Mouse (Mus musculus) embryonic facial prominence, embryonic 11.5 days (tissue): ENCODE data around the gene Slc6a13. TPM values are rescaled to one million over a fixed set of nuclear protein-coding genes. Genes with fewer than 3 reads are reported as not detected.

ENCODE experiments used
- ATAC-seq: fragments of 200-750 bp; cut with Nextera tagmentation; replicated peaks from 2 replicates; pipeline ENCODE4 v1.8.0; 2017; ENCODE audit warnings: low read depth; ENCODE audit not compliant: insufficient number of reproducible peaks, low FRiP score, low TSS enrichment
- DNase-seq: peaks from one replicate; pipeline ENCODE4 v3.0.0-alpha.2; 2015; ENCODE audit warnings: low spot score
- H3K27ac ChIP-seq: fragments of 300-500 bp; sonication (generic); replicated peaks from 2 replicates; pipeline ENCODE4 v1.5.1; 2014; ENCODE audit warnings: mild to moderate bottlenecking, low read depth, low read length, control low read depth
- H3K27me3 ChIP-seq: fragments of 300-500 bp; sonication (generic); 2 replicates; pipeline ENCODE4 v1.6.1; 2014; ENCODE audit warnings: mild to moderate bottlenecking, low read length, moderate library complexity, mixed read lengths; ENCODE audit not compliant: control insufficient read depth, insufficient read depth
- H3K36me3 ChIP-seq: fragments of 300-500 bp; sonication (generic); replicated peaks from 2 replicates; pipeline ENCODE4 v1.6.1; 2014; ENCODE audit warnings: low read depth, mild to moderate bottlenecking, low read length, moderate library complexity, mixed read lengths; ENCODE audit not compliant: control insufficient read depth, insufficient read depth
- H3K4me1 ChIP-seq: fragments of 300-500 bp; sonication (generic); 2 replicates; pipeline ENCODE4 v1.6.1; 2014; ENCODE audit warnings: low read length, mixed read lengths; ENCODE audit not compliant: control insufficient read depth, insufficient read depth
- H3K4me2 ChIP-seq: fragments of 300-500 bp; sonication (generic); 2 replicates; pipeline ENCODE4 v1.6.1; 2014; ENCODE audit warnings: low read depth, mild to moderate bottlenecking, control low read depth, low read length, moderate library complexity
- H3K4me3 ChIP-seq: fragments of 300-500 bp; sonication (generic); 2 replicates; pipeline ENCODE4 v1.5.1; 2014; ENCODE audit warnings: low read depth, low read length, control low read depth
- H3K9ac ChIP-seq: fragments of 300-500 bp; sonication (generic); replicated peaks from 2 replicates; pipeline ENCODE4 v1.6.1; 2014; ENCODE audit warnings: mild to moderate bottlenecking, control low read depth, low read length
- H3K9me3 ChIP-seq: fragments of 300-500 bp; sonication (generic); replicated peaks from 2 replicates; pipeline ENCODE4 v1.6.1; 2016; ENCODE audit warnings: mild to moderate bottlenecking, low read length, inconsistent platforms, mixed read lengths; ENCODE audit not compliant: control insufficient read depth
- WGBS: fragments of 180-500 bp; shearing (Covaris S2); extraction: QIAGEN DNeasy Blood & Tissue Kit; methylation state at CpG from one replicate; pipeline ENCODE4 v1.1.7; 2014; 5-methylcytosine and 5-hydroxymethylcytosine counted together
- polyA plus RNA-seq: library from polyadenylated mRNA; unstranded; fragments of >200 nt; fragmentation: Nextera tagmentation; extraction: Ambion mirVana; gene quantifications from 2 replicates; pipeline ENCODE4 v1.2.1, GENCODE M21; 2014

Slc6a13 gene
- polyA plus RNA-seq, 1 experiment from 2014 or later: 0.91 TPM

DNA sequence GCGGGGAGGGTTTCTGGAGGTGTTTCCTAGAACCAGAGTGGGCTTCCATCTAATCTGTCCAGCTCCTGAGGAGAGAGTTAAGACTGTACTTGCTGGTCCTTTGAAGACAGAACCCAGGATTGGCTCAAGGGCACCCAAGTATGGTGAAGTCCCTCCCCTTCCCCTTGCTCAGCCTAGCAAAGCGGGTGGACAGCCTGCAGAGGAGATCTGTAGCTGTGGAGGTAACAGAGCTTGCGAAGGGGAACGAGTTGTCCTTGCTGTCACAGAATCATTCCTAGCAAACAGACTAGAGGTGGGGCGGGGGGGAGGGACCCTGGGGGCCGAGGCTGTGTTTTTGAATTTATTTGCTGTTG, 43.7 kb downstream of the Slc6a13 start:
- 70% methylated on average over 6 of the region's 6 CpGs for WGBS
- Histone ChIP-seq H3K4me2 (no peak overlapping the region), H3K4me1 (no peaks in the 10 kb centered on the region), H3K9ac (no peak overlapping the region), H3K9me3 (no peaks in the 10 kb centered on the region), H3K36me3 (no peaks in the 10 kb centered on the region), H3K27me3 (0 out of 2 replicates have a peak, but pooled peaks cover 2% of the 10 kb centered on the region), H3K4me3 (no peak overlapping the region), H3K27ac (no peak overlapping the region)
- ATAC-seq (no peak), DNase-seq (no peak)

DNA sequence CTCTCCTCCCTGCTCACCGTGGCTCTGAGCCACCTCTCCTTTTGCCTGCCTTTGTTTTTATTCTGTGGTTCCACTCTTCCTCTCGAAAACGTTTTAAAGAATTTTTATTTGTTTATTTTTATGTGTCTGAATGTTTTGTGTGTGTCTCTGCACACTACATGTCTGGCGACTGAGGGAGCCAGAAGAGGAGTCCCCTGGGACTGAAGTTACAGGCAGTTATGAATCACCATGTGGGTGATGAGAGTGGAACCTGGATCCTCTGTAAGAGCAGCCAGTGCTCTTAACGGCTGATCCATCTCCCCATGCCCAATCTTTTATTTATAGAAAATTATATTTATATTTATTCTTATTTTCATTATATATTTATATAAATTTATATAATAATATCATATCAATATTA, 44.3 kb downstream of the Slc6a13 start:
- WGBS: 59% methylated on average over 5 of the region's 5 CpGs
- no peak for ATAC-seq
- H3K4me3 ChIP-seq: no peak overlapping the region

DNA sequence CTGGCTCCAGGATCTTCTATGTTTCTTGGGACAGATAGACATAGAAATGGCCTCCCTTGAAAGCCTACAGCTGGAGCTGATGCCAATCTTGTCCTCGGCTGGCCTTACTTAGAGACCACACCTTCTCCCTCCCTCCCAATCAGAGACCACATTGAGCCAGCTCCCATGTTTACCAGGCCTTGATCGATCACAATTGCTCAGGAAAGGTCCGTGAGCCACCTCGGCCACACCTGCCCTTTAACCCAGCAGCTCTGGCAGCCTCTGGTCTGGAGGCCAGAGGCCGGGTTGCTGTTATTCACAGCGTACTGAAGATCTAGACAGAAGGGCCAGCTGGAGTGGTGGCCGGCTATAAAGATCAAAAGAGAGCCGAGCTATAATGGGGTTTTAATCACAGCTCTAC, 46.4 kb downstream of the Slc6a13 start:
- WGBS: 50% methylated on average over 8 of the region's 8 CpGs
- Histone ChIP-seq H3K36me3 (no peaks in the 10 kb centered on the region), H3K4me3 (no peak overlapping the region), H3K9me3 (no peaks in the 10 kb centered on the region), H3K4me2 (no peak overlapping the region), H3K27ac (no peak overlapping the region), H3K27me3 (0 out of 2 replicates have a peak, but pooled peaks cover 2% of the 10 kb centered on the region), H3K9ac (no peak overlapping the region), H3K4me1 (no peaks in the 10 kb centered on the region)
- DNase-seq (no peak), ATAC-seq (no peak)

More for the DNA sequence above, 44.3 kb downstream of the Slc6a13 start:
- no peaks in the 10 kb centered on the region for H3K9me3 ChIP-seq
- H3K4me2 ChIP-seq: no peak overlapping the region
- H3K27me3 ChIP-seq: 0 out of 2 replicates have a peak, but pooled peaks cover 2% of the 10 kb centered on the region
- no peak overlapping the region for H3K27ac ChIP-seq
- no peaks in the 10 kb centered on the region for H3K4me1 ChIP-seq
- no peak overlapping the region for H3K9ac ChIP-seq
- DNase-seq: no peak
- no peaks in the 10 kb centered on the region for H3K36me3 ChIP-seq

DNA sequence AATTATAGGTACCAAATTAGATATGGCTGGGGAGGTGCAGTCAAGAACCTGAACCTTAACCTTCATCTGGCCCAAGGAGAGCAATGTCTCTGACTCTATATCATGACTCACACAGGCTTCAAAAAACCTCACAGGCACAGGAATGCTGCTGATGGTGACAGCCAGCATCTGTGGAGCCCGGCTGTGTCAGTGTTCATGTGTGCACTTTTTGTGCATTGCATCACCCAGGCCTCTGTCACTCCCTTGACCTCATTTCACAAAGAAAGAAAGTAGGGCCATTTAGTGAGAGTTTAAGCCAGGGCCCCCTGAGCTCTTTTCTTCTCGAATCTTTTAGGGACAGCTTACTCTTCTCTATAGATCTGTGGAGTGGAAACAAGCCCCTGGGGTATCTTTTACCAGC, 52.2 kb downstream of the Slc6a13 start:
- ATAC-seq (no peak), DNase-seq (no peak)
- WGBS: 37% methylated on average over 2 of the region's 2 CpGs
- H3K4me1 ChIP-seq: no peaks in the 10 kb centered on the region
- H3K27ac ChIP-seq: no peak overlapping the region
- H3K36me3 ChIP-seq: no peaks in the 10 kb centered on the region
- no peaks in the 10 kb centered on the region for H3K27me3 ChIP-seq
- H3K9me3 ChIP-seq: no peaks in the 10 kb centered on the region
- H3K4me3 ChIP-seq: no peak overlapping the region
- H3K9ac ChIP-seq: no peak overlapping the region
- H3K4me2 ChIP-seq: no peak overlapping the region

DNA sequence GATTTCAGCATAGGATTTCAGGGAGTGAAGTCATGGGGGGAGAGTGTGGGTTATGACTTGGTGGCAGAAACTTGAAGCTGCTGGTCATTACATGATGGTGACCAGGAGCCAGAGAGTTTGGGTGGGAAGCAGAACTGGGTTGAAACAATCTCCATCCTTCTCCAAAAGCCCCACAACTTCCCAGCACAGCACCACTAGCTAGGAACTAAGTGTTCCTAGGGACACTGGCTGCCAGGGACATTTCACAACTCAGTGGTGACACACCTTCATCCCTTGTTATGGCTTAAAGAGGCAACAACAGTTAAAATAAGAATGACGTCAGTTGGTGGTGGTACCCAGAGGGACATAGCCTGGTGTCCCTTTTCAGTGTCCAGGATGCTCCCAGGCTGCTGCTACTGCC, 56.0 kb downstream of the Slc6a13 start:
- DNase-seq: no peak
- H3K9ac ChIP-seq: no peak overlapping the region
- no peak overlapping the region for H3K4me3 ChIP-seq
- H3K27ac ChIP-seq: no peak overlapping the region
- H3K9me3 ChIP-seq: no peaks in the 10 kb centered on the region
- H3K4me2 ChIP-seq: no peak overlapping the region
- H3K4me1 ChIP-seq: no peaks in the 10 kb centered on the region
- no peaks in the 10 kb centered on the region for H3K27me3 ChIP-seq
- ATAC-seq: no peak
- H3K36me3 ChIP-seq: no peaks in the 10 kb centered on the region
- 88% methylated on average over 1 of the region's 1 CpGs for WGBS

DNA sequence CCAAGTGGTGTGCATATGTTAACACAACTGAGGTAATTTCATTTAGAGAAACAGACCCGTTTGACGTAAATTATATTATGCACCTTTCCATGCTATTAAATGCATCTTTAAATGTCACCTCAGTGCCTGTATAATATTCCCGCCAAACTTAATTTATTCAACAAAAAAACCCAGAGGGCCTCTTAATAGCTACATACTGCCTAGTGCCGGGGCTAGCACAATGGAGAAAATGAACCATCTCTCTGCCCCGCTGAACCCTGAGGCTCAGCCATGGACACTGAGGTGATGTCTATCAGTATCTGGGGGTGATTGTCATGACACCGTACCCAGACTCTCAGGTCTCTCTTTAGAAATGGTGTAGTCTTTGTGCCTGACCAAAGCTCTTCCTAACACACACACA, 57.2 kb downstream of the Slc6a13 start:
- H3K4me3 ChIP-seq: no peak overlapping the region
- no peak for ATAC-seq
- H3K4me1 ChIP-seq: no peaks in the 10 kb centered on the region
- DNase-seq: no peak
- no peak overlapping the region for H3K27ac ChIP-seq
- H3K27me3 ChIP-seq: no peaks in the 10 kb centered on the region
- no peak overlapping the region for H3K9ac ChIP-seq
- no peak overlapping the region for H3K4me2 ChIP-seq
- no peaks in the 10 kb centered on the region for H3K36me3 ChIP-seq
- H3K9me3 ChIP-seq: no peaks in the 10 kb centered on the region
- 83% methylated on average over 6 of the region's 6 CpGs for WGBS

DNA sequence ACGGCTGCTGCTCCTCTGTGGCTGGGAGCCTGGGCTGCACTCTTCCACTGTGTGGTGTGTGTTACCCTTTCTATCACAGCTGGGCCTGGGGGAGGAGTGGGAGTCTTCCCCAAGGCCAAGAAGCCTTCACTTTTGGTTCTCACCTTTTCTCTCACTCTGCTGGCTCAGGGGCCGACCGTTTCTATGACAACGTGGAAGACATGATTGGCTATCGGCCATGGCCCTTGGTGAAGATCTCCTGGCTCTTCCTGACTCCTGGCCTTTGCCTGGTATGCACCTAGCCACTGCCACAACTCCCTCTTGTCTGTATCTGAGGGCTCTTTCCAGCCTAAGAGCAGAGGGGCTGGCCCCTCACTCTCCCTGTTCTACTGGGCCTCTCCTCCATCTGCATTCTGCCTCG, 63.0 kb downstream of the Slc6a13 start:
- ATAC-seq (no peak), DNase-seq (no peak)
- 80% methylated on average over 6 of the region's 6 CpGs for WGBS
- Histone ChIP-seq H3K9me3 (no peaks in the 10 kb centered on the region), H3K9ac (no peak overlapping the region), H3K27ac (no peak overlapping the region), H3K36me3 (no peaks in the 10 kb centered on the region), H3K4me1 (no peaks in the 10 kb centered on the region), H3K27me3 (no peaks in the 10 kb centered on the region), H3K4me3 (no peak overlapping the region), H3K4me2 (no peak overlapping the region)

DNA sequence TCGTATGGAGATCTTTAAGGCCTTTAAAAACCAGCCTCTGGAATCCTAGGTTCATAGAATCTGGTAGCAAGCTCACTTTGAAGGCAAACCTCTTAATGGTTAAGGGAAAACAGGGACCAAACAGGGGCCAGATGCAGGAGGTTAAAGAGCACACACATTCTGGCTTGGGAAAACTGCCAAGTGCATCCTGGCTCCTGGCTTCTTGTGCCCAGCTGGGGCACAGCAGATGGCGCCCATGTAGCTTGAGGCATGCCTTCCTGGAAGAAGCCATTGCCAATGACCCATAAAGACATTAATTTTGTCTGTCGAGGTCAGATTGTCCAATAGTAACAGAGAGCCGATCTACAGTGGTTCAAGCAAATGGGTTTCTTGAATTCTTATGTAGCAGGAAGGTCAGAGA, 63.9 kb downstream of the Slc6a13 start:
- Histone ChIP-seq H3K27ac (no peak overlapping the region), H3K4me3 (no peak overlapping the region), H3K9me3 (no peaks in the 10 kb centered on the region), H3K27me3 (no peaks in the 10 kb centered on the region), H3K4me1 (no peaks in the 10 kb centered on the region), H3K4me2 (no peak overlapping the region), H3K9ac (no peak overlapping the region), H3K36me3 (no peaks in the 10 kb centered on the region)
- no peak for ATAC-seq
- DNase-seq: no peak
- WGBS: 80% methylated on average over 4 of the region's 4 CpGs
